Mouse (Mus musculus): Measurements from ENCODE around the gene Nceh1. TPM values are rescaled to one million over a fixed set of nuclear protein-coding genes. Genes with fewer than 3 reads are reported as not detected.

Gene Nceh1
- polyA plus RNA-seq, 1 experiment from 2014 or later: 10.1 TPM

GRCm38 (mm10) chr3:27237226-27237625, 54.5 kb downstream of the Nceh1 start:
- no peaks in the 10 kb centered on the region for H3K9me3 ChIP-seq (ENCODE audit: control insufficient read depth, low read length)
- ATAC-seq: peak; percentile 81
- no peaks in the 10 kb centered on the region for H3K4me1 ChIP-seq (ENCODE audit: control insufficient read depth, insufficient read depth, low read length)
- H3K27me3 ChIP-seq (replicated peaks; ENCODE audit: control insufficient read depth, insufficient read depth, low read length): no peaks in the 10 kb centered on the region
- H3K4me2 ChIP-seq (ENCODE audit: low read depth, low read length): no peak overlapping the region
- H3K4me3 ChIP-seq (ENCODE audit: low read length): no peak overlapping the region
- no peaks in the 10 kb centered on the region for H3K36me3 ChIP-seq (ENCODE audit: control insufficient read depth, insufficient read depth, low read length)
- H3K9ac ChIP-seq (ENCODE audit: low read depth, low read length): no peak overlapping the region
- no peak overlapping the region for H3K27ac ChIP-seq (ENCODE audit: low read length)
- 13% methylated on average over 2 of the region's 2 CpGs for WGBS

- H3K4me1 ChIP-seq (ENCODE audit: control insufficient read depth, insufficient read depth, low read length): no peaks in the 10 kb centered on the region
- no peaks in the 10 kb centered on the region for H3K9me3 ChIP-seq (ENCODE audit: control insufficient read depth, low read length)
- no peak overlapping the region for H3K27ac ChIP-seq (ENCODE audit: low read length)
- H3K9ac ChIP-seq (ENCODE audit: low read depth, low read length): no peak overlapping the region
- H3K27me3 ChIP-seq (replicated peaks; ENCODE audit: control insufficient read depth, insufficient read depth, low read length): no peaks in the 10 kb centered on the region
- ATAC-seq: no peak
- H3K36me3 ChIP-seq (ENCODE audit: control insufficient read depth, insufficient read depth, low read length): no peaks in the 10 kb centered on the region
- 84% methylated on average over 5 of the region's 5 CpGs for WGBS
- H3K4me2 ChIP-seq (ENCODE audit: low read depth, low read length): no peak overlapping the region
- H3K4me3 ChIP-seq (ENCODE audit: low read length): no peak overlapping the region
These were observed 55.8 kb downstream of the Nceh1 start for GRCm38 (mm10) chr3:27238563-27238962.

GRCm38 (mm10) chr3:27239568-27239967, 56.8 kb downstream of the Nceh1 start:
- Histone ChIP-seq H3K4me3 (ENCODE audit: low read length) (no peak overlapping the region), H3K9me3 (ENCODE audit: control insufficient read depth, low read length) (no peaks in the 10 kb centered on the region), H3K4me1 (ENCODE audit: control insufficient read depth, insufficient read depth, low read length) (no peaks in the 10 kb centered on the region), H3K27ac (ENCODE audit: low read length) (no peak overlapping the region), H3K27me3 (replicated peaks; ENCODE audit: control insufficient read depth, insufficient read depth, low read length) (no peaks in the 10 kb centered on the region), H3K9ac (ENCODE audit: low read depth, low read length) (no peak overlapping the region), H3K36me3 (ENCODE audit: control insufficient read depth, insufficient read depth, low read length) (no peaks in the 10 kb centered on the region), H3K4me2 (ENCODE audit: low read depth, low read length) (no peak overlapping the region)
- WGBS: 90% methylated on average over 16 of the region's 16 CpGs
- ATAC-seq: no peak

GRCm38 (mm10) chr3:27241864-27242263, 59.1 kb downstream of the Nceh1 start:
- Histone ChIP-seq H3K4me2 (ENCODE audit: low read depth, low read length) (no peak overlapping the region), H3K4me3 (ENCODE audit: low read length) (no peak overlapping the region)
- no peak for ATAC-seq

GRCm38 (mm10) chr3:27246166-27246565, 63.4 kb downstream of the Nceh1 start:
- Histone ChIP-seq H3K4me2 (ENCODE audit: low read depth, low read length) (no peak overlapping the region), H3K4me1 (ENCODE audit: control insufficient read depth, insufficient read depth, low read length) (no peaks in the 10 kb centered on the region), H3K9me3 (ENCODE audit: control insufficient read depth, low read length) (no peaks in the 10 kb centered on the region), H3K27ac (ENCODE audit: low read length) (no peak overlapping the region), H3K4me3 (ENCODE audit: low read length) (no peak overlapping the region), H3K9ac (ENCODE audit: low read depth, low read length) (no peak overlapping the region), H3K36me3 (ENCODE audit: control insufficient read depth, insufficient read depth, low read length) (no peaks in the 10 kb centered on the region), H3K27me3 (replicated peaks; ENCODE audit: control insufficient read depth, insufficient read depth, low read length) (no peaks in the 10 kb centered on the region)
- no peak for ATAC-seq
- WGBS: 87% methylated on average over 2 of the region's 2 CpGs

More at GRCm38 (mm10) chr3:27241864-27242263, 59.1 kb downstream of the Nceh1 start:
- no peaks in the 10 kb centered on the region for H3K4me1 ChIP-seq (ENCODE audit: control insufficient read depth, insufficient read depth, low read length)
- 89% methylated on average over 9 of the region's 9 CpGs for WGBS
- no peaks in the 10 kb centered on the region for H3K9me3 ChIP-seq (ENCODE audit: control insufficient read depth, low read length)
- H3K27ac ChIP-seq (ENCODE audit: low read length): no peak overlapping the region
- H3K36me3 ChIP-seq (ENCODE audit: control insufficient read depth, insufficient read depth, low read length): no peaks in the 10 kb centered on the region
- H3K27me3 ChIP-seq (replicated peaks; ENCODE audit: control insufficient read depth, insufficient read depth, low read length): no peaks in the 10 kb centered on the region
- H3K9ac ChIP-seq (ENCODE audit: low read depth, low read length): no peak overlapping the region

- no peak overlapping the region for H3K9ac ChIP-seq (ENCODE audit: low read depth, low read length)
- no peaks in the 10 kb centered on the region for H3K27me3 ChIP-seq (replicated peaks; ENCODE audit: control insufficient read depth, insufficient read depth, low read length)
- ATAC-seq: no peak
- 74% methylated on average over 1 of the region's 1 CpGs for WGBS
- no peaks in the 10 kb centered on the region for H3K9me3 ChIP-seq (ENCODE audit: control insufficient read depth, low read length)
- no peaks in the 10 kb centered on the region for H3K4me1 ChIP-seq (ENCODE audit: control insufficient read depth, insufficient read depth, low read length)
- no peak overlapping the region for H3K4me2 ChIP-seq (ENCODE audit: low read depth, low read length)
- H3K27ac ChIP-seq (ENCODE audit: low read length): no peak overlapping the region
- H3K4me3 ChIP-seq (ENCODE audit: low read length): no peak overlapping the region
- H3K36me3 ChIP-seq (ENCODE audit: control insufficient read depth, insufficient read depth, low read length): no peaks in the 10 kb centered on the region
These were observed 65.0 kb downstream of the Nceh1 start for GRCm38 (mm10) chr3:27247785-27248184.

- 88% methylated on average over 9 of the region's 9 CpGs for WGBS
- no peak overlapping the region for H3K4me2 ChIP-seq (ENCODE audit: low read depth, low read length)
- no peaks in the 10 kb centered on the region for H3K9me3 ChIP-seq (ENCODE audit: control insufficient read depth, low read length)
- no peak overlapping the region for H3K4me3 ChIP-seq (ENCODE audit: low read length)
- H3K27me3 ChIP-seq (replicated peaks; ENCODE audit: control insufficient read depth, insufficient read depth, low read length): no peaks in the 10 kb centered on the region
- no peak overlapping the region for H3K27ac ChIP-seq (ENCODE audit: low read length)
- ATAC-seq: peak; percentile 33; the same call in 1 of the 2 replicates
- H3K36me3 ChIP-seq (ENCODE audit: control insufficient read depth, insufficient read depth, low read length): no peaks in the 10 kb centered on the region
- H3K4me1 ChIP-seq (ENCODE audit: control insufficient read depth, insufficient read depth, low read length): no peaks in the 10 kb centered on the region
- no peak overlapping the region for H3K9ac ChIP-seq (ENCODE audit: low read depth, low read length)
These were observed 66.3 kb downstream of the Nceh1 start for GRCm38 (mm10) chr3:27249030-27249429.

- Histone ChIP-seq H3K9ac (ENCODE audit: low read depth, low read length) (no peak overlapping the region), H3K4me1 (ENCODE audit: control insufficient read depth, insufficient read depth, low read length) (no peaks in the 10 kb centered on the region), H3K36me3 (ENCODE audit: control insufficient read depth, insufficient read depth, low read length) (no peaks in the 10 kb centered on the region), H3K4me2 (ENCODE audit: low read depth, low read length) (no peak overlapping the region), H3K4me3 (ENCODE audit: low read length) (no peak overlapping the region), H3K27me3 (replicated peaks; ENCODE audit: control insufficient read depth, insufficient read depth, low read length) (no peaks in the 10 kb centered on the region), H3K9me3 (ENCODE audit: control insufficient read depth, low read length) (no peaks in the 10 kb centered on the region), H3K27ac (ENCODE audit: low read length) (no peak overlapping the region)
- WGBS: 39% methylated on average over 7 of the region's 7 CpGs
- no peak for ATAC-seq
These were observed 68.2 kb downstream of the Nceh1 start for GRCm38 (mm10) chr3:27250936-27251335.

GRCm38 (mm10) chr3:27258461-27258860, 75.7 kb downstream of the Nceh1 start:
- no peak overlapping the region for H3K4me3 ChIP-seq (ENCODE audit: low read length)
- H3K4me2 ChIP-seq (ENCODE audit: low read depth, low read length): no peak overlapping the region
- no peaks in the 10 kb centered on the region for H3K4me1 ChIP-seq (ENCODE audit: control insufficient read depth, insufficient read depth, low read length)
- no peaks in the 10 kb centered on the region for H3K27me3 ChIP-seq (replicated peaks; ENCODE audit: control insufficient read depth, insufficient read depth, low read length)
- WGBS: 98% methylated on average over 10 of the region's 10 CpGs
- no peak for ATAC-seq
- H3K36me3 ChIP-seq (ENCODE audit: control insufficient read depth, insufficient read depth, low read length): no peaks in the 10 kb centered on the region
- H3K27ac ChIP-seq (ENCODE audit: low read length): no peak overlapping the region
- H3K9me3 ChIP-seq (ENCODE audit: control insufficient read depth, low read length): no peaks in the 10 kb centered on the region
- H3K9ac ChIP-seq (ENCODE audit: low read depth, low read length): no peak overlapping the region

GRCm38 (mm10) chr3:27260393-27260792, 77.6 kb downstream of the Nceh1 start:
- Histone ChIP-seq H3K9ac (ENCODE audit: low read depth, low read length) (no peak overlapping the region), H3K36me3 (ENCODE audit: control insufficient read depth, insufficient read depth, low read length) (no peaks in the 10 kb centered on the region), H3K27me3 (replicated peaks; ENCODE audit: control insufficient read depth, insufficient read depth, low read length) (no peaks in the 10 kb centered on the region), H3K4me3 (ENCODE audit: low read length) (no peak overlapping the region), H3K9me3 (ENCODE audit: control insufficient read depth, low read length) (no peaks in the 10 kb centered on the region), H3K4me1 (ENCODE audit: control insufficient read depth, insufficient read depth, low read length) (no peaks in the 10 kb centered on the region), H3K4me2 (ENCODE audit: low read depth, low read length) (no peak overlapping the region), H3K27ac (ENCODE audit: low read length) (no peak overlapping the region)
- WGBS: 92% methylated on average over 2 of the region's 2 CpGs
- no peak for ATAC-seq
